Mouse (Mus musculus): ENCODE measurements around the gene Wnt9a. TPM values are rescaled to one million over a fixed set of nuclear protein-coding genes. Genes with fewer than 3 reads are reported as not detected.

Gene Wnt9a
- polyA plus RNA-seq, 1 experiment from 2014 or later, result 2.9 TPM

DNA sequence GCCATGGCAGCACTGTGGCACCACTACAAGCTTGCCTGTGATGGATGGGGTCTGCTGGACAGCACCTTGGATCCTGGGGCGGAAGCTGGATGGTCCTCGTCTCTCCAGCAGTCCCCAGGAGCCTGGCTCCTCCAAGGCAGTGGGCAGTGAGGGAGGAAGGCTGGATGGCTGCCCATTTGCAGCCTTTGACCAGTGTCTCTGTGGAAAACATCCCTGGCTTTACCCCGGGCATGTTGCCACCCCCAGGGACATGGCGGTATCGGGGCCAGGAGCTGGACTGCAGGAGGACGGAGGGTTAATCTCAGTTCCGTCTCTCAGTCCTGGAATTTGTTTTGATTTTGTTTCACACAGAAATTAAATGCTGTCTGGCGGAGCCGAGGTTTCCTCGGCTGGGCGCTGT is 7.2 kb downstream of the Wnt9a start:
- no peaks in the 10 kb centered on the region for H3K36me3 ChIP-seq
- no peak overlapping the region for H3K4me3 ChIP-seq
- H3K9me3 ChIP-seq, result no peaks in the 10 kb centered on the region
- no peak for ATAC-seq (ENCODE audit: extremely low read depth, insufficient number of reproducible peaks, low FRiP score, low TSS enrichment)
- no peak overlapping the region for H3K27ac ChIP-seq (replicated peaks)
- no peak overlapping the region for H3K9ac ChIP-seq
- H3K27me3 ChIP-seq (replicated peaks), result peaks cover 70% of the 10 kb centered on the region
- WGBS, result 49% methylated on average over 11 of the region's 11 CpGs
- no peak overlapping the region for H3K4me2 ChIP-seq
- H3K4me1 ChIP-seq, result peaks cover 42% of the 10 kb centered on the region

DNA sequence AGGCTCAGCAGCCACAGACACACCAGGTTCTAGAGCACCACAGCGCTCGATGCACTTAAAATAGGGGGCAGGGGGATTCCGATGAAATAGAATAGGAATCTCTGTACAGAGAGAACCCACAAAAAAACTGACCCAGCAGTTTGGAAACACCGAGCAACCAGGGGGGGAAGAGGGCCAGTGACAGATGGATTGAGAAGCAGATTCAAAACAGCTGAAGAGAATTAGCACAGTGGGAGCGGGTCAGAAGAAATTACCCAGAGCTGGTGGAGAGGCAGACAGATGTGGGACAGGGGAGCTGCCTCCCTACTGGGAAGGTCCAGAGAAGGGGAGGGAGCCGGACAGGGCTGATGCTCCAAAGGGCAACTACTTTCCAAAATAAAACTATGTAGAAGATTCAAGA is 9.8 kb downstream of the Wnt9a start:
- H3K36me3 ChIP-seq, result no peaks in the 10 kb centered on the region
- H3K9ac ChIP-seq, result no peak overlapping the region
- H3K27ac ChIP-seq (replicated peaks), result no peak overlapping the region
- H3K4me2 ChIP-seq, result no peak overlapping the region
- 54% methylated on average over 6 of the region's 6 CpGs for WGBS
- ATAC-seq (ENCODE audit: extremely low read depth, insufficient number of reproducible peaks, low FRiP score, low TSS enrichment), result no peak
- H3K9me3 ChIP-seq, result no peaks in the 10 kb centered on the region
- H3K27me3 ChIP-seq (replicated peaks), result peaks cover 47% of the 10 kb centered on the region
- no peak overlapping the region for H3K4me3 ChIP-seq
- H3K4me1 ChIP-seq, result peaks cover 29% of the 10 kb centered on the region

DNA sequence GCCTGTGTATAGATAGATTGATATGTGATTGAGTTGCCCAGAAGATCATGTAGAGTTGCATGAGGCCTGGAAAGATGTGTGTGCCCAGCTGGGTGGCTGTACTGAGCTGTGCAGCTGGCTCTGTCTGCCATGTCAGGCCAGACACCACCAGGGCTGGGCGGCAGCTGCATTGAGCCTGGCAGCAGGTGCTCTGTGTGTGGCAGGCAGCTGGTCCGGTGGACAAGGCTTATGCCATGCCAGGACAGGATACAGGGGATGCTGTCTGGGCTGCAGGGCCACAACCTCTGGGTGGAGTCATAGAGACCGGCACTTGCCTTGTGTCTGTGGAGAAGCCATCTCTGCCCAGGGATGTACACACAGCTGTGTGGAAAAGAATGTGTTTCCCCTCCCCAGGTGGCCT is 16.3 kb downstream of the Wnt9a start:
- no peaks in the 10 kb centered on the region for H3K9me3 ChIP-seq
- no peak overlapping the region for H3K4me2 ChIP-seq
- H3K27me3 ChIP-seq (replicated peaks), result peaks cover 2% of the 10 kb centered on the region; the same call in 1 of the 2 replicates
- H3K4me1 ChIP-seq, result no peaks in the 10 kb centered on the region
- ATAC-seq (ENCODE audit: extremely low read depth, insufficient number of reproducible peaks, low FRiP score, low TSS enrichment), result no peak
- WGBS, result 72% methylated on average over 3 of the region's 3 CpGs
- H3K36me3 ChIP-seq, result no peaks in the 10 kb centered on the region
- no peak overlapping the region for H3K9ac ChIP-seq
- H3K27ac ChIP-seq (replicated peaks), result no peak overlapping the region
- no peak overlapping the region for H3K4me3 ChIP-seq

DNA sequence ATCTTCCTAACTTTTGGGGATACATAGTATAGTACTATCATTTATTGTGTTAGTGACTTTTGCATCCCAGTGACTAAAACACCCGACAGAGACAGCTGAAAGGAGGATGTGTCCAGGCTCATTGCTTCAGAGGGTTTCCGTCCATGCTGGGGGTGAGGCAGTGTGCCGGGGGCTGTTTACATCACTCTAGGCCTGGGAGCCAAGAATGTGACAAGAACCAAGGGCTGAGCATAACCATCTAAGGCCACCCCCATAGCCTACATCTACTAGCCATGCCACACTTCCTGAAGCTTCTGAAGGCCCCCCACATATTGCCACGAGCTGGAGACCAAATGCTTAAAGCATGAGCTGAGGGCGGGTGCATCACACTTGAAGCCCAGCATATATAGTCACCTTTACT is 18.0 kb downstream of the Wnt9a start:
- Histone ChIP-seq H3K4me1 (peaks cover 6% of the 10 kb centered on the region), H3K4me2 (no peak overlapping the region), H3K9me3 (no peaks in the 10 kb centered on the region), H3K27me3 (replicated peaks) (peaks cover 18% of the 10 kb centered on the region), H3K9ac (no peak overlapping the region), H3K36me3 (no peaks in the 10 kb centered on the region), H3K27ac (replicated peaks) (no peak overlapping the region), H3K4me3 (no peak overlapping the region)
- no peak for ATAC-seq (ENCODE audit: extremely low read depth, insufficient number of reproducible peaks, low FRiP score, low TSS enrichment)
- WGBS, result 57% methylated on average over 5 of the region's 5 CpGs

DNA sequence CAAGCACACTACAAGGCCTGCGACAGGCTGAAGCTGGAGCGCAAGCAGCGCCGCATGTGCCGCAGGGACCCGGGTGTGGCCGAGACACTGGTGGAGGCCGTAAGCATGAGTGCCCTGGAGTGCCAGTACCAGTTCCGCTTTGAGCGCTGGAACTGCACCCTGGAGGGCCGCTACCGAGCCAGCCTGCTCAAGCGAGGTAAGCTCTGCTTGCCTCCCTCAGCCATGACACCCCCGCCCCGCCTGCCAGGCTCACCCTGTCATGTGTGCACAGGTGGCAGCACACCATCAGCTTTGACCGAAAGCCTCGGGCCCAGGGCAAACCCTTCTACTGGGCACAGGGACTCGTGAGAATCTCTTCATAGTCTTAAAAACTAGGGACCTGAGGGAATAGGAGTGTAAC is 20.9 kb downstream of the Wnt9a start:
- no peak for ATAC-seq (ENCODE audit: extremely low read depth, insufficient number of reproducible peaks, low FRiP score, low TSS enrichment)
- no peaks in the 10 kb centered on the region for H3K9me3 ChIP-seq
- H3K9ac ChIP-seq, result no peak overlapping the region
- 78% methylated on average over 18 of the region's 18 CpGs for WGBS
- no peak overlapping the region for H3K27ac ChIP-seq (replicated peaks)
- H3K27me3 ChIP-seq (replicated peaks), result peaks cover 23% of the 10 kb centered on the region
- H3K4me2 ChIP-seq, result no peak overlapping the region
- H3K4me1 ChIP-seq, result peaks cover 7% of the 10 kb centered on the region
- no peaks in the 10 kb centered on the region for H3K36me3 ChIP-seq
- H3K4me3 ChIP-seq, result no peak overlapping the region

DNA sequence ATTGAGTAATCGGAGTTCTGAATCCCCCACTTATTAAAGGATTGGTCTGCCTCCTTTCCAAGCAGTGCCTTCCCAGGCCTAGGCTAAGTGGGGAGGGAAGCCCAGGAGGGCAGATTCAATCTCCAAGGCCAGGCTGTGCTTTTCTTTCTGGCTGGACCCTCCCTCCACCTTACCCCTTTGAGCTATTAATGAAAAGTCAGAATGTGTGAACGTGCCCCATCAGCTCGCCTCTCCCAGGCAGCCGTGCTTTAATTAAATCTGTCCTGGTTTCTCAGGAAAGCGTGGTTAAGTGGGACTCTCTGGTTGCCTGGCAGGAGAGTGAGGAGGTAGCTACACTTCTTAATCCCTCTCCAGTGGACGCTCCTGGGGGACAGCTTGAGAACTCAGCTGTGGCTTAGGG is 22.9 kb downstream of the Wnt9a start:
- 0 out of 2 replicates have a peak overlapping the region, but pooled peaks have one; percentile 24 for H3K9ac ChIP-seq
- H3K9me3 ChIP-seq, result no peaks in the 10 kb centered on the region
- H3K4me3 ChIP-seq, result no peak overlapping the region
- ATAC-seq (ENCODE audit: extremely low read depth, insufficient number of reproducible peaks, low FRiP score, low TSS enrichment), result no peak
- H3K27ac ChIP-seq (replicated peaks), result no peak overlapping the region
- peaks cover 7% of the 10 kb centered on the region for H3K4me1 ChIP-seq
- WGBS, result 43% methylated on average over 6 of the region's 6 CpGs
- peaks cover 23% of the 10 kb centered on the region for H3K27me3 ChIP-seq (replicated peaks)
- H3K36me3 ChIP-seq, result no peaks in the 10 kb centered on the region
- H3K4me2 ChIP-seq, result no peak overlapping the region

DNA sequence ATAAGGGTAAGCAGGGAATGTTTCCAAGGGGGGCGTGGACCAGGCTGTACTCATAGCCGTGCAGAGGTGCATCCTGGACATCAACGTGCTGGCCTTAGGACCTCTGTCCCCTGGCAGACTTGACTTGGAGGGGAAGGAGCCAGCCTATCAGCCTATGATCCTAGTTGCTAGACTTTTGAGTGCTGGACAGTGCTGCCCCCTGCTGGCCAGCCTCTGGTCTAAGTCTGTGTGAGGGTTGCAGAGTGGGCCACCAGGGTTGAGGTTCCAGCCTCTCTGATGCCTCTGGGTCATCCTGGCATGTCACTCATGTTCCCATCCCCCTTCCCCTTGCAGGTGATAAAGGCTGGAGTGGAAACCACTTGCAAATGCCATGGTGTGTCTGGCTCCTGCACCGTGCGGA is 23.8 kb downstream of the Wnt9a start:
- H3K36me3 ChIP-seq, result no peaks in the 10 kb centered on the region
- no peaks in the 10 kb centered on the region for H3K9me3 ChIP-seq
- no peak for ATAC-seq (ENCODE audit: extremely low read depth, insufficient number of reproducible peaks, low FRiP score, low TSS enrichment)
- H3K4me2 ChIP-seq, result no peak overlapping the region
- no peak overlapping the region for H3K4me3 ChIP-seq
- H3K4me1 ChIP-seq, result peaks cover 12% of the 10 kb centered on the region
- 41% methylated on average over 5 of the region's 5 CpGs for WGBS
- H3K27me3 ChIP-seq (replicated peaks), result peaks cover 23% of the 10 kb centered on the region
- H3K27ac ChIP-seq (replicated peaks), result no peak overlapping the region
- no peak overlapping the region for H3K9ac ChIP-seq

DNA sequence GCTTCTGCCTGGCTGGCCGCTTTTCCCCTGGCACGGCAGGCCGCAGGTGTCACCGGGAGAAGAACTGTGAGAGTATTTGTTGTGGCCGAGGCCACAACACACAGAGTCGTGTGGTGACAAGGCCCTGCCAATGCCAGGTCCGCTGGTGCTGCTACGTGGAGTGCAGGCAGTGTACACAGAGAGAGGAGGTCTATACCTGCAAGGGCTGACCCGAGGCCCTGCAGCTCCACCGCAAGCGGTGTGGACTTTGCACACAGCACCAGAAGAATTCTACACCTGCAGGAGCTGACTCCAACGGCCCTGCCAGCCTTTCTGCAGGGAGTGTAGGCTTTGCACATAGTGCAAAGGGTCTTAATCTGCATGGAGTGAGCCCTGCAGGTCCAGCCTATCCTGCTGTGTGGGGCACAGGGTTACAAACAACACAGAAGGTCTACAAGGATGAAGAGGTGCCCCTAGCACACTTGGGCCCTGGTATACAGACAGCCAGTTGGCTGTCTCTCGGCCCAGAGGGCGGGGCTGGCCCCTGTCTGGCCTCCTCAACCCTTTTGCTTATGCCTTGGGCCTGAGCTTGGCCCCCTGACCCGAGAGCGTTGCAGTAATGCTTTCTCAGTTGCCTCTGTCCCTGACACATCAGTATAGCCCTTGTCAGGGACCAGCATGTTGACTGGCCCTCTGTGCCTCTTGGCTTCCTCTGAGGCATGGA is 24.6 kb downstream of the Wnt9a start:
- Histone ChIP-seq H3K36me3 (no peaks in the 10 kb centered on the region), H3K4me3 (no peak overlapping the region), H3K4me2 (no peak overlapping the region), H3K4me1 (peaks cover 17% of the 10 kb centered on the region), H3K9ac (no peak overlapping the region), H3K27me3 (replicated peaks) (peaks cover 23% of the 10 kb centered on the region), H3K27ac (replicated peaks) (no peak overlapping the region), H3K9me3 (no peaks in the 10 kb centered on the region)
- WGBS, result 78% methylated on average over 16 of the region's 16 CpGs
- ATAC-seq (ENCODE audit: extremely low read depth, insufficient number of reproducible peaks, low FRiP score, low TSS enrichment), result no peak

DNA sequence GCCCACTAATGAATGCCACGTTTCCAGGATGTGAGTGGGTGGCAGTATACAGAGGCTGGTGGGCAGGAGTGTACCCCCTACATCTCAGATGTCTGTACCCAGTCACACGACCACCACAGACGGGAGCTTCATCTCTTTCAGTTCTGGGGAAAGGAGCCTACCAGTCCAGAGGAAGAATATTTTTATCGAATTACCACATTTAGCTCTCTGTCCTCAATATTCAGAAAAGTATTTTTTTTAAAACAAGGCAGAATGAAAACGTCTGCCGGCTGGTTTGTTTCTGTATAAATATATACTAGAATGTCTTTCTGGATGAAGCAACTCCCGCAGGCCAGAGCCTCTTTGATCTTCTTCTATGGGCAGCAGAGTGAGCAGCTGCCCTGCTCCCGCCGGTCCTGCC is 26.2 kb downstream of the Wnt9a start:
- Histone ChIP-seq H3K4me3 (no peak overlapping the region), H3K9ac (no peak overlapping the region), H3K36me3 (no peaks in the 10 kb centered on the region), H3K9me3 (no peaks in the 10 kb centered on the region), H3K4me2 (no peak overlapping the region), H3K27me3 (replicated peaks) (peaks cover 23% of the 10 kb centered on the region), H3K4me1 (peaks cover 33% of the 10 kb centered on the region), H3K27ac (replicated peaks) (no peak overlapping the region)
- 59% methylated on average over 9 of the region's 9 CpGs for WGBS
- ATAC-seq (ENCODE audit: extremely low read depth, insufficient number of reproducible peaks, low FRiP score, low TSS enrichment), result no peak

DNA sequence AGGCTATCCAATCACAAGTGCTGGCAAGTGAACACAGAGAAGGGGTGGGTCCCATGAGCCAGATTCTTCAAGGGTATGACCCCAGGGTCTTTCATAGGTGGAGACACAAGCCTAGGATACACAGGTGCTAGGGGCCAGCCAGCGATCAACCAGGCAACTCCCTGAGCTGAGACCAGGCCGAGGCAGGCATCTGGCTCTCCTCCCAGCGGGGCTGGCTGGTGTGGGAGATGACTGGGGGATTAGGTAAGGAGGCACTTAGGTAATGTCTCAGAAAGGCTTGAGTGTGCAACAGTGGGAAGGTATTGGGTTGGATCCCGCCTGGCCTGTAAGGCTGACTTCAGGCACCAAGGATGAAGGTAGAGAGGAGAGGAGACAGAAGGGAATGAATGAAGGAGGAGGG is 28.4 kb downstream of the Wnt9a start:
- Histone ChIP-seq H3K36me3 (no peaks in the 10 kb centered on the region), H3K27me3 (replicated peaks) (peaks cover 7% of the 10 kb centered on the region; the same call in 1 of the 2 replicates), H3K9ac (no peak overlapping the region), H3K4me3 (no peak overlapping the region), H3K4me2 (no peak overlapping the region), H3K9me3 (no peaks in the 10 kb centered on the region), H3K27ac (replicated peaks) (0 out of 2 replicates have a peak overlapping the region, but pooled peaks have one; percentile 8), H3K4me1 (peaks cover 35% of the 10 kb centered on the region)
- no peak for ATAC-seq (ENCODE audit: extremely low read depth, insufficient number of reproducible peaks, low FRiP score, low TSS enrichment)
- 51% methylated on average over 4 of the region's 4 CpGs for WGBS

DNA sequence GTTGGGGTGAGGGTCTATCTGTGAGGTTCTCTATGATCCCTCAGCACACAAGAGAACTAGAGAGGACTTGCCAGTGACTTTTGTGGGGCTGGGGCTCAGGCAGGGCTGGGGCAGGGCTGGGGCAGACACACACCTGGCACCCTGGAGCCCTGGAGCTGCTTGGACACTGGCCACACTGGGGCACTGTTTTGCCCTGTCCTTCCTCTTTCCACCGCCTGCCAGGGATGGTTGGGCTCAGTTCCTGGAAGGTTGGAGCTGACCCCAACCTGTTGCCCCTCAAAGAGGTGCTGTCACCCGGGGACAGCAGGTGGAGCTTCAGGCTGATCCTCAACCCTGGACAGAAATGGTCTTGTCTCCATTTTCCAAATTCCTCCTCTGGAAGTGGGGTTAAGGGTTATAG is 29.2 kb downstream of the Wnt9a start:
- no peak overlapping the region for H3K4me2 ChIP-seq
- ATAC-seq (ENCODE audit: extremely low read depth, insufficient number of reproducible peaks, low FRiP score, low TSS enrichment), result no peak
- 37% methylated on average over 2 of the region's 2 CpGs for WGBS

DNA sequence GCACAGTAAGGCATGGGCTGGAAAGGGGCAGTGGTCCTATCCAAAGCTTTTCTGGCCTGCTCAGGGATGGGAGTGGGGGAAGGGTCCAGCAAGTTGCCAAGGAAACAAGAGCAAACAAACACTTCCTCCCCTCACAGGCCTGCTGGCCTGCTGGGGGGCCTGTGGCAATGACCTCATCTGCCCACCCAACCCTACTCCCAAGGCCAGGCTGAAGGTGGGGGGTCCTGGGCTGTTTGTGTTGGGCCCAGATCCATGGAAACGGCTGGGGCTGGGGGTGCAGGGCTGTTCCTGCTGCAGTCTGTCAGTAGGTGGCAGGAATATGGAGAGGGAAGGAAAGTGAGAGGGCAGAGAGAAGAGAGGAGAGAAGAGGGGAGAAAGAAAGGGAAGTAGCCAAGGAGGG is 29.7 kb downstream of the Wnt9a start:
- 0 out of 2 replicates have a peak overlapping the region, but pooled peaks have one; percentile 6 for H3K27ac ChIP-seq (replicated peaks)
- WGBS, result 6% methylated on average over 1 of the region's 1 CpGs
- H3K36me3 ChIP-seq, result no peaks in the 10 kb centered on the region
- no peak overlapping the region for H3K4me2 ChIP-seq
- no peaks in the 10 kb centered on the region for H3K9me3 ChIP-seq
- ATAC-seq (ENCODE audit: extremely low read depth, insufficient number of reproducible peaks, low FRiP score, low TSS enrichment), result no peak
- H3K9ac ChIP-seq, result no peak overlapping the region
- H3K4me3 ChIP-seq, result no peak overlapping the region
- H3K27me3 ChIP-seq (replicated peaks), result 0 out of 2 replicates have a peak, but pooled peaks cover 3% of the 10 kb centered on the region
- peaks cover 35% of the 10 kb centered on the region for H3K4me1 ChIP-seq

More for the DNA sequence above, 29.2 kb downstream of the Wnt9a start:
- Histone ChIP-seq H3K36me3 (no peaks in the 10 kb centered on the region), H3K9me3 (no peaks in the 10 kb centered on the region), H3K4me3 (no peak overlapping the region), H3K9ac (no peak overlapping the region), H3K27me3 (replicated peaks) (peaks cover 7% of the 10 kb centered on the region; the same call in 1 of the 2 replicates), H3K27ac (replicated peaks) (0 out of 2 replicates have a peak overlapping the region, but pooled peaks have one; percentile 6), H3K4me1 (peaks cover 35% of the 10 kb centered on the region)
